Mouse (Mus musculus): ENCODE results near the gene Acot11. TPM values are rescaled to one million over a fixed set of nuclear protein-coding genes. Genes with fewer than 3 reads are reported as not detected.

The Acot11 gene
- polyA plus RNA-seq, 1 experiment from 2014 or later = 2.8 TPM

GRCm38 (mm10) chr4:106769306-106769705 is 35.5 kb downstream of the Acot11 start:
- no peaks in the 10 kb centered on the region for H3K4me1 ChIP-seq (replicated peaks; ENCODE audit: control insufficient read depth, insufficient read depth)
- H3K9me3 ChIP-seq (ENCODE audit: control insufficient read depth, low read length) = no peaks in the 10 kb centered on the region
- H3K27me3 ChIP-seq (ENCODE audit: control insufficient read depth, insufficient read depth, low read length) = no peaks in the 10 kb centered on the region
- no peak overlapping the region for H3K27ac ChIP-seq (replicated peaks)
- no peak overlapping the region for H3K4me2 ChIP-seq (replicated peaks; ENCODE audit: low read depth)
- no peak overlapping the region for H3K9ac ChIP-seq (ENCODE audit: low read length)
- TF ChIP-seq EP300 (optimal IDR thresholded peaks at IDR 0.05) (no peak), CTCF (IDR thresholded peaks at IDR 0.05; ENCODE audit: low read depth) (no peak)
- no peak overlapping the region for H3K4me3 ChIP-seq (ENCODE audit: low read depth, low read length)
- DNase-seq (ENCODE audit: low spot score) = no peak
- ATAC-seq (ENCODE audit: low FRiP score, low TSS enrichment) = no peak
- WGBS = 81% methylated on average over 2 of the region's 2 CpGs
- H3K36me3 ChIP-seq (ENCODE audit: control insufficient read depth, insufficient read depth, low read length) = no peaks in the 10 kb centered on the region

GRCm38 (mm10) chr4:106764166-106764565 is 40.6 kb downstream of the Acot11 start:
- WGBS = 75% methylated on average over 7 of the region's 7 CpGs
- H3K4me2 ChIP-seq (replicated peaks; ENCODE audit: low read depth) = no peak overlapping the region
- H3K27me3 ChIP-seq (ENCODE audit: control insufficient read depth, insufficient read depth, low read length) = no peaks in the 10 kb centered on the region
- no peaks in the 10 kb centered on the region; the same call in 1 of the 2 replicates for H3K36me3 ChIP-seq (ENCODE audit: control insufficient read depth, insufficient read depth, low read length)
- ATAC-seq (ENCODE audit: low FRiP score, low TSS enrichment) (no peak), DNase-seq (ENCODE audit: low spot score) (no peak)
- H3K27ac ChIP-seq (replicated peaks) = no peak overlapping the region
- H3K9ac ChIP-seq (ENCODE audit: low read length) = no peak overlapping the region
- H3K4me1 ChIP-seq (replicated peaks; ENCODE audit: control insufficient read depth, insufficient read depth) = no peaks in the 10 kb centered on the region
- no peak overlapping the region for H3K4me3 ChIP-seq (ENCODE audit: low read depth, low read length)
- no peaks in the 10 kb centered on the region for H3K9me3 ChIP-seq (ENCODE audit: control insufficient read depth, low read length)
- TF ChIP-seq EP300 (optimal IDR thresholded peaks at IDR 0.05) = no peak
- TF ChIP-seq CTCF (IDR thresholded peaks at IDR 0.05; ENCODE audit: low read depth) = no peak

GRCm38 (mm10) chr4:106751726-106752125 is 53.1 kb downstream of the Acot11 start:
- 79% methylated on average over 6 of the region's 6 CpGs for WGBS
- DNase-seq (ENCODE audit: low spot score) = no peak
- Histone ChIP-seq H3K4me3 (ENCODE audit: low read depth, low read length) (no peak overlapping the region), H3K4me2 (replicated peaks; ENCODE audit: low read depth) (no peak overlapping the region), H3K4me1 (replicated peaks; ENCODE audit: control insufficient read depth, insufficient read depth) (no peaks in the 10 kb centered on the region), H3K9me3 (ENCODE audit: control insufficient read depth, low read length) (no peaks in the 10 kb centered on the region), H3K9ac (ENCODE audit: low read length) (no peak overlapping the region), H3K27me3 (ENCODE audit: control insufficient read depth, insufficient read depth, low read length) (no peaks in the 10 kb centered on the region), H3K27ac (replicated peaks) (no peak overlapping the region), H3K36me3 (ENCODE audit: control insufficient read depth, insufficient read depth, low read length) (peaks cover 4% of the 10 kb centered on the region; the same call in 1 of the 2 replicates)
- no peak for ATAC-seq (ENCODE audit: low FRiP score, low TSS enrichment)
- TF ChIP-seq CTCF (IDR thresholded peaks at IDR 0.05; ENCODE audit: low read depth) = no peak
- TF ChIP-seq EP300 (optimal IDR thresholded peaks at IDR 0.05) = no peak

- ATAC-seq (ENCODE audit: low FRiP score, low TSS enrichment) (peak; percentile 88), DNase-seq (ENCODE audit: low spot score) (peak; percentile 79)
- WGBS = 7% methylated on average over 7 of the region's 7 CpGs
- TF ChIP-seq CTCF (IDR thresholded peaks at IDR 0.05; ENCODE audit: low read depth) = peak; percentile 93
- no peak for TF ChIP-seq EP300 (optimal IDR thresholded peaks at IDR 0.05)
- Histone ChIP-seq H3K27me3 (ENCODE audit: control insufficient read depth, insufficient read depth, low read length) (no peaks in the 10 kb centered on the region), H3K27ac (replicated peaks) (no peak overlapping the region; the same call in 1 of the 2 replicates), H3K4me1 (replicated peaks; ENCODE audit: control insufficient read depth, insufficient read depth) (no peaks in the 10 kb centered on the region), H3K9ac (ENCODE audit: low read length) (no peak overlapping the region), H3K9me3 (ENCODE audit: control insufficient read depth, low read length) (no peaks in the 10 kb centered on the region), H3K4me2 (replicated peaks; ENCODE audit: low read depth) (peak overlapping the region; percentile 14; the same call in 1 of the 2 replicates), H3K36me3 (ENCODE audit: control insufficient read depth, insufficient read depth, low read length) (peaks cover 4% of the 10 kb centered on the region; the same call in 1 of the 2 replicates), H3K4me3 (ENCODE audit: low read depth, low read length) (no peak overlapping the region)
Measured at GRCm38 (mm10) chr4:106749699-106750098, 55.1 kb downstream of the Acot11 start.

GRCm38 (mm10) chr4:106747001-106747580 is 57.7 kb downstream of the Acot11 start:
- Histone ChIP-seq H3K27me3 (ENCODE audit: control insufficient read depth, insufficient read depth, low read length) (no peaks in the 10 kb centered on the region), H3K9me3 (ENCODE audit: control insufficient read depth, low read length) (no peaks in the 10 kb centered on the region), H3K27ac (replicated peaks) (no peak overlapping the region), H3K4me2 (replicated peaks; ENCODE audit: low read depth) (no peak overlapping the region), H3K36me3 (ENCODE audit: control insufficient read depth, insufficient read depth, low read length) (peaks cover 2% of the 10 kb centered on the region; the same call in 1 of the 2 replicates), H3K9ac (ENCODE audit: low read length) (no peak overlapping the region), H3K4me3 (ENCODE audit: low read depth, low read length) (no peak overlapping the region), H3K4me1 (replicated peaks; ENCODE audit: control insufficient read depth, insufficient read depth) (no peaks in the 10 kb centered on the region)
- WGBS = 88% methylated on average over 1 of the region's 1 CpGs
- DNase-seq (ENCODE audit: low spot score) (no peak), ATAC-seq (ENCODE audit: low FRiP score, low TSS enrichment) (no peak)
- no peak for TF ChIP-seq CTCF (IDR thresholded peaks at IDR 0.05; ENCODE audit: low read depth)
- TF ChIP-seq EP300 (optimal IDR thresholded peaks at IDR 0.05) = no peak

GRCm38 (mm10) chr4:106745862-106746261 is 58.9 kb downstream of the Acot11 start:
- Histone ChIP-seq H3K9me3 (ENCODE audit: control insufficient read depth, low read length) (no peaks in the 10 kb centered on the region), H3K36me3 (ENCODE audit: control insufficient read depth, insufficient read depth, low read length) (no peaks in the 10 kb centered on the region), H3K4me1 (replicated peaks; ENCODE audit: control insufficient read depth, insufficient read depth) (no peaks in the 10 kb centered on the region), H3K4me2 (replicated peaks; ENCODE audit: low read depth) (no peak overlapping the region), H3K27ac (replicated peaks) (no peak overlapping the region), H3K27me3 (ENCODE audit: control insufficient read depth, insufficient read depth, low read length) (no peaks in the 10 kb centered on the region), H3K4me3 (ENCODE audit: low read depth, low read length) (no peak overlapping the region), H3K9ac (ENCODE audit: low read length) (no peak overlapping the region)
- DNase-seq (ENCODE audit: low spot score) (no peak), ATAC-seq (ENCODE audit: low FRiP score, low TSS enrichment) (no peak)
- TF ChIP-seq EP300 (optimal IDR thresholded peaks at IDR 0.05) (no peak), CTCF (IDR thresholded peaks at IDR 0.05; ENCODE audit: low read depth) (no peak)
- WGBS = 79% methylated on average over 7 of the region's 7 CpGs
